Mouse (Mus musculus) embryonic fibroblast, embryonic 13.5 days (primary cell): ENCODE measurements around the gene Fgf2. TPM values are rescaled to one million over a fixed set of nuclear protein-coding genes. Genes with fewer than 3 reads are reported as not detected.

Experiments
- H3K27ac ChIP-seq: 2 replicates; pipeline ENCODE4 v1.5.1; 2012; ENCODE audit warnings: low read length, control low read depth, inconsistent platforms; ENCODE audit not compliant: insufficient read depth
- H3K4me1 ChIP-seq: 2 replicates; pipeline ENCODE4 v1.6.1; 2011; ENCODE audit warnings: low read length; ENCODE audit not compliant: control insufficient read depth, insufficient read depth
- H3K4me3 ChIP-seq: 2 replicates; pipeline ENCODE4 v1.5.1; 2011; ENCODE audit warnings: mild to moderate bottlenecking, control low read depth, low read length; ENCODE audit not compliant: insufficient read depth
- CTCF ChIP-seq: IDR thresholded peaks from 2 replicates; pipeline ENCODE4 v1.5.1; 2011; ENCODE audit warnings: mild to moderate bottlenecking, control low read depth, low read length, moderate library complexity, borderline replicate concordance; ENCODE audit not compliant: insufficient read depth
- POLR2A ChIP-seq: IDR thresholded peaks from 2 replicates; pipeline ENCODE4 v1.6.1; 2011; ENCODE audit warnings: low read depth, mild to moderate bottlenecking, control low read depth, low read length, moderate library complexity
- polyA plus RNA-seq: library from polyadenylated mRNA; stranded (reverse); fragments of >200 nt; gene quantifications from 2 replicates; pipeline ENCODE4 v1.2.4, GENCODE M21; 2011; ENCODE audit warnings: low read depth; ENCODE audit not compliant: missing spikeins, insufficient read length

Fgf2 gene
- polyA plus RNA-seq, 1 experiment: 33.9 TPM

GRCm38 (mm10) chr3:37350386-37350785, 2.2 kb downstream of the Fgf2 start:
- Histone ChIP-seq H3K4me3 (no peak overlapping the region; the same call in 1 of the 2 replicates), H3K4me1 (peaks cover 8% of the 10 kb centered on the region), H3K27ac (no peak overlapping the region)
- no peak for TF ChIP-seq CTCF
- no peak for TF ChIP-seq POLR2A

- no peak overlapping the region for H3K4me3 ChIP-seq
- H3K4me1 ChIP-seq: 0 out of 2 replicates have a peak, but pooled peaks cover 5% of the 10 kb centered on the region
- TF ChIP-seq CTCF (no peak), POLR2A (no peak)
- no peak overlapping the region for H3K27ac ChIP-seq
Observed at GRCm38 (mm10) chr3:37353951-37354481, 5.9 kb downstream of the Fgf2 start.

DNA sequence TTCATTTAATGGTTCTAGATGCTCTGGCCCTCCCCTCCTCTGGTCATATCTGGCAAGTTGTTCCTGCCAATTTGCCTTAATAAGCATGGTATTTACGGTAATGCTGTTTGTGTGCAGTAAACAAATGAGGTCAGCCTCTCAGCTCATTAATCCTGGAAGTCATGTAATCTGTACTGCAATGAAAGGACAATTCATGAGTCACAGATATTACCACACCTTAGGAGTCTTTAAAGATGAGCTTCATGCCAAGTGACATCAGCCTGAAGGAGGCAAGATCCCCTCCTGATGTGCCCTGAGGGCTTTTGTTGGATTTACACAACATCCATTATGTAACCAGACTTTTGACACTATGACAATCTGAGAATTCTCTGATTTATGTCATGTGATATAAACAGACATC, 6.6 kb downstream of the Fgf2 start:
- TF ChIP-seq POLR2A (no peak), CTCF (no peak)

DNA sequence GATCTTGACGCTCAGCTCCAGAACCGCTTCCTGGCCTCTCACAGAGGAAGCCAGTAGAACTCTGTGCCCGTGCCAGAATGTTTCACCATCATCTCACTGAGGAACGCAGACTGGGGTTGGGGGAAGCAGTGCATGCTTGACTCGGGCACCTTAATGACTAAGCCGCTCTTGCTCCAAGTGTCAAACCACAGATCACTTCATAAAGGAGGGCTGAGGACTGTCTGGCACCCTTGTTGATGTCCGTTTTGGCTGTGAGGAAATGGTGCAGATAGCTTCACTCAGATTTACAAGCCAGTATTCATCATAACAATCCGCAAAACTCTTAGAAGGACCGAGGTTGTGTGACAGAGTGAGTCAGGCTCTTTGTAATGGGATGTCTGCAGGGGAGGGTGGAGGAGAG, 12.6 kb downstream of the Fgf2 start:
- no peak for TF ChIP-seq POLR2A
- TF ChIP-seq CTCF: no peak
- H3K27ac ChIP-seq: peak overlapping the region; percentile 75
- peaks cover 3% of the 10 kb centered on the region; the same call in 1 of the 2 replicates for H3K4me1 ChIP-seq

More for the DNA sequence above, 6.6 kb downstream of the Fgf2 start:
- 0 out of 2 replicates have a peak, but pooled peaks cover 5% of the 10 kb centered on the region for H3K4me1 ChIP-seq
- H3K4me3 ChIP-seq: no peak overlapping the region
- no peak overlapping the region for H3K27ac ChIP-seq

GRCm38 (mm10) chr3:37365144-37365543, 17.0 kb downstream of the Fgf2 start:
- TF ChIP-seq POLR2A: no peak
- no peak for TF ChIP-seq CTCF
- 0 out of 2 replicates have a peak overlapping the region, but pooled peaks have one; percentile 14 for H3K27ac ChIP-seq
- no peak overlapping the region for H3K4me3 ChIP-seq
- H3K4me1 ChIP-seq: peaks cover 12% of the 10 kb centered on the region

More for the DNA sequence above, 12.6 kb downstream of the Fgf2 start:
- no peak overlapping the region for H3K4me3 ChIP-seq

DNA sequence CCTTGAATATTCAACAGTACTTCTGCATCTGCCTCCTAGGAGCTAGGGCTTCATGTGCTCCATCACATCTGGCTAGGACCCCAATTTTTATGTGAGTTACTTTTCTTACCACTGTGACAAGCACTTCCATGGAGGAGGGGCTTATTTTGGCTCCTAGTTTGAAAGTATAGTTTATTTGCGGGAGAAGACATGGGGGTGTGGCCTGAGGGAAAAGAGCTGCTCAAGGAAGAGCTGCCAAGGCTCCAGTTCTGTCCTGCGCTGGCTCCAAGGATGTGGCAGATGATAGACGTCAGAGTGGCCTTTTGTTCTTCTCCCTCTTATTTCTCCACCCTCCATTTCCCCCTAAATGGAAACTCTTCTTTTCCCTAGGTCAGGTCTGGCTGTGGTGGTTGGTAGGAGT, 17.8 kb downstream of the Fgf2 start:
- no peak overlapping the region for H3K27ac ChIP-seq
- no peak for TF ChIP-seq POLR2A
- TF ChIP-seq CTCF: no peak
- H3K4me1 ChIP-seq: peaks cover 12% of the 10 kb centered on the region
- no peak overlapping the region for H3K4me3 ChIP-seq

DNA sequence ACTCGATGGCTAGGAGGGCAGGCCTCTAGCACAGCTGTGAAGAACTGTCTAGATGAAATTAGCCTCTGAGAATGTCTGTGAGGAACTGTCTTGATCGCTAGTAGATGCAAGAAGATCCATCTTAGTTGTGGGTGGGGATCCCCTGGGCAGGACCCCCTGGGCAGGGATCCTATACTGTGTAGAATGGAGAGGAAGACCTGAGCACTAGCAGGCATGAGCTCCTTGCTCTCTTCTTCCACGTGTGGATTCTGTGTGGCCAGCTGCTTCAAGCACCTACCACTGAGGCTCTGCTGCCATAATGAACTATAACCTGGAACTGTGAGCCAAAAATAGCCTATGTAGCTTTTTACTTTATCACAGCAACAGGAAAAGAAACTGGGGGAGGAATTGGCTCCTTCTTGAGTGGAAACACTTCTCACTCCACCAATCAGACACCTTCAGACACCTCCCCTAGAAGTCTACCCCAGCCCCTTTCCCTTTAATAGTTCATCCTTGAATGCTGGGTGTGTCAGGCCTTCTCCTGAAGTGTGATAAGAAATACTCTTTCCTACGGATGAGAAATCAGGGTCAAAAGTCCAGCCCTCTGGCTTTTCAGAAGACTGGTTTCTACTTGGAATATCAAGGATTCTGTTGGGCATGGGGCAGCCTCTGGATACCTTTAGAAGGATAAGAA, 18.4 kb downstream of the Fgf2 start:
- Histone ChIP-seq H3K27ac (no peak overlapping the region), H3K4me1 (peaks cover 14% of the 10 kb centered on the region), H3K4me3 (no peak overlapping the region)
- TF ChIP-seq CTCF (no peak), POLR2A (no peak)

DNA sequence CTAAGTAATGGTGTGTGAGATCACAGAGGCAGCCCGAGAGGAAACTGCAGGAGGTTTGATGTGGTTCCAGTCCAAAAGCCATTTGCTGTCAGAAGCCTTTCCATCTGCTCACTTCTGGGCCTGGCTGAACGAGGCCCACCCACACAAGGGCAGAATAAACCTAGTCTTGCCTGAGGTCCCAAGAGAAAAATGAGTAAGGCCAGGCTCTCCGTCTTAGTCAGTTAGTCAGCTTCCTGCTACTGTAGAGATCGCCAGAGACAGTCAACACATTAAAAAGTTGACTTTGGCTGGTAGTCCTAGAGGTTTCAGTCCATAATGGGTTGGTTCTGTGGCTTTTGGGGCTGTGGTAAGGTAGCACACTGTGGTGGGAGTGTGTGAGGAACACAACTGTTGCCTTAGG, 22.3 kb downstream of the Fgf2 start:
- Histone ChIP-seq H3K4me3 (no peak overlapping the region), H3K4me1 (peaks cover 14% of the 10 kb centered on the region), H3K27ac (peak overlapping the region; percentile 55; the same call in 1 of the 2 replicates)
- TF ChIP-seq CTCF (no peak), POLR2A (no peak)

DNA sequence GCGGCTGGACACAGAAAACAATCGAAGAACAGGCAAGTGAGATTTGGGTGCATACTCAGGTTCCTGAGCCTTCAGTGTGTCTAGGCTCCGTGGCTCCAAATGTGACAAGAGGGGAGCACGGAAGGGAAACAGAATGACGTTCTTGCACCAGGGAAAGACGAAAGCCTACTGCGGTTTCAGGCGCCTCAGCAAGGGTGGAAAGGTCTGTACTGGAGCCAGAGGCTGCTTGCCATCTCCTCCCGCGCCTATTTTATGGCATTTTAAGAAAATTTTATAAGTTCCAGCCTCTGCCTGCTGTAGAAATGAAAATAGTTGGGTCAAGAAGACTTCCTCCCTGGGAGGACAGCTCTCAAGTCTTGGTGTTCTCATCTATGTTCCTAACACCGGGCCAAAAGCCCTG, 25.6 kb downstream of the Fgf2 start:
- Histone ChIP-seq H3K27ac (no peak overlapping the region), H3K4me1 (peaks cover 14% of the 10 kb centered on the region), H3K4me3 (no peak overlapping the region)
- no peak for TF ChIP-seq CTCF
- no peak for TF ChIP-seq POLR2A

- H3K4me1 ChIP-seq: peaks cover 7% of the 10 kb centered on the region
- H3K4me3 ChIP-seq: no peak overlapping the region
- no peak overlapping the region for H3K27ac ChIP-seq
- TF ChIP-seq POLR2A (no peak), CTCF (no peak)
Observed at GRCm38 (mm10) chr3:37377926-37378325, 29.8 kb downstream of the Fgf2 start.
